Mouse (Mus musculus): ENCODE data around the gene Pld5.
"Not testable (repeated sequence)": the region's sequence is repeated elsewhere in the genome, so short reads cannot be mapped to it uniquely, and the experiment has no call there.

Gene Pld5

DNA sequence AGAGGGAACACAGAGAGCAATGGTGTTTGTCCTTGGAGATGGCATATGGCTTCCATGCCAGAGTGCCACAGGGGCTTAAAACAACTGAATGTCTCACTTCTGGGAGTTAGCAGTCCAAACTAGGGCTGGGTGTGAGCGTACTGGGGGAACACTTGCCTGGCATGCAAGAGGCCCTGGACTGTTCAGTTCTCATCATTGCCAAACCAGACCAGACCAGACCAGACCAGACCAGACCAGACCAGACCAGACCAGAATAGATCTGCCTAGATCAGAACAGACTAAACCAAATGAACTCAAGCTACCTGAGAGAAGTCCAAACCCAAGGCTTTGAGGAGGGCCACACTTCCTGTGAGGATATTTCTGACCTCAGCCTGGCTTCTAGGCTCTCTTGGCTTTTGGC, 228.7 kb downstream of the Pld5 start:
- DNase-seq (ENCODE audit: low read depth, low spot score), result no peak

DNA sequence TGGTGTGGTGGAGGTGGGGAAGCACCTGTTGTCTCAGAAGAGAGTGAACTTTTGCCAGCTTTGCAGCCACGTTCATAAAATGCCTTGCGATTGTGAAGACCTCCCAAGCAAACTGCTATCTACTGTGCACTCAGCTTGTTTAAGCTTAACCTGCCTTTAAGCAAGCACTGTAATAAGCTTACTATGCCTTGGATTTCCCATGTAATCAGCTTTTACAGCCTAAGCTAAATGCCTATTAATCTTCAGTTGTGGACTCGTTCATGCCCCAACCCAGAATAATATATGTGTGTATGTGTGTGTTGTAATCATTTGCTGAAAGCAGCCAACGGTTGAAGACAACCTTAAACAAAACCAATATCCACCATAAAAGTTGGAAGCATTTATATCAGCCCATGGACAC, 232.1 kb downstream of the Pld5 start:
- DNase-seq (ENCODE audit: low read depth, low spot score), result no peak

DNA sequence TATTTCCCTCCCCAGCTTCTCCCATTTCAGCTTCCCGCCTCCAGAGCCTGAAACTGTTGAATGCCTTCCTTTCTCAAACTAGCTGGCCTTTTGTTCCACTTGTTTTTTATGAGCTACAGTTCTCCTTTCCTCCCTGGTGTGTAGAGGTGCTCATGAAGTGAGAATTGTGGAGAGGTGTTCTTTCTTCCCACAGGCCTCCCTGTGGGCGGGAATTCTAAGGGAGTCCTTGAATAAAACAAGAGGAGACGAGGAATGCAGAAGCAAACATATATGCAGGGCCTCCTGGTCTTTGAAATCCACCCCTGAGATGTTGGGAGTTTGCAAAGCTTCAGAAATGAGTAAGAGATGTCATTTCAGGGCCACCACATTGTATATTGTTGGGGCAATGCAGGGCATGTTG, 235.2 kb downstream of the Pld5 start:
- DNase-seq (ENCODE audit: low read depth, low spot score), result no peak

DNA sequence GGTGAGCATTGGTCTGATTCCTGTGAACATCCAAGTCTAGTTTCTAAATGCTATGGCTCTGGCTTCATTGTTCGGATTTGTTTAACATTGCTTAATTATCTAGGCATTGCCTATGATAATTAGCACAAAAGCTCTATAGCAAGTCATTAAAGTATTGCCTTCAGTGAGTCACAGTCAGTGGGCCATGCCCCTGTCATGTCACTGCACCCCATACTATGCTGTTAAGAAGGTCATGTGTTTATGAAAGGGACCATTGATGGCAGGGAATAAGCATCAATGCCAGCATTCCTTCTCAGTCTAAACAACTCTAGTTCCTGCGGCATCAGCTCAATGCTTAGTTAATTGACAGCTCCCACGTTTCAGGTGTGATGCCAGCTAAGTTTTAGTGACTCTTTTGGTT, 239.1 kb downstream of the Pld5 start:
- DNase-seq (ENCODE audit: low read depth, low spot score), result no peak

DNA sequence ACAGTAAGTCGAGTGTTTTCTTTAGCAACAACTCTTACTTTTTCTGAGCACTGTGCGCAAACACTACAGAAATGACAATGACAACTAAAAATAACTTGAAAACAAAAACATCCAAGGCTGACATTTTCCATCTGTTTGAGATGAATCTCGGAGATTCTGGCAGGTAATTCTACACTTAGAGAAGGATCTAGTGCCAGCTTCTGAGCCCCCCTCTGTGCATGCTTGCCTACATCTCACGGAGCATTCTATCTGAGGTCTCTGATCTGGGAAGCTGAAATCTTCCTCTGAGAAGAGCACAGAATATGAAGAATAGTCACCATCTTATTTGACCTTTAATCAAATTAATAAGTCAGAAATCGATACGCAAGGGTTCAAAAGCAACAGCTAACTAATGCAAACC, 240.4 kb downstream of the Pld5 start:
- DNase-seq (ENCODE audit: low read depth, low spot score), result no peak

DNA sequence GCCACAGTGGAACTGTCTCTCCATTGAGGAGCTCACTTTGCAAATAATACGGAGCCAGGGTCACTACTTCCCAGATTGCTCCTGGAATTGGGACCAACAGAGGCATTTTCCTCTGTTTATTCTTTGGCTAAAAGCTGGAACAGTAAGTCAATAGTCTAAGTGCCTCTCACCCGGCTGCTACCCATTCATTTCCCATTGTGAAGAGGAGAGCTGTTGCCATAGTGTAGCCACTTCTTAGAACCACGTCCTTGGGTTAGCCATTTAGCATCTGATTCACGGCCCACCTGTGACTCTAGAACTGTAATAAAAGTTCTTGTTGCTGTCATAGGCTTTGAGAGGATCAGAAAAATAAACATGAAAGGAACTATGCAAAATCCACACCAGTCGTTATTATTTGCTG, 241.4 kb downstream of the Pld5 start:
- no peak for DNase-seq (ENCODE audit: low read depth, low spot score)

DNA sequence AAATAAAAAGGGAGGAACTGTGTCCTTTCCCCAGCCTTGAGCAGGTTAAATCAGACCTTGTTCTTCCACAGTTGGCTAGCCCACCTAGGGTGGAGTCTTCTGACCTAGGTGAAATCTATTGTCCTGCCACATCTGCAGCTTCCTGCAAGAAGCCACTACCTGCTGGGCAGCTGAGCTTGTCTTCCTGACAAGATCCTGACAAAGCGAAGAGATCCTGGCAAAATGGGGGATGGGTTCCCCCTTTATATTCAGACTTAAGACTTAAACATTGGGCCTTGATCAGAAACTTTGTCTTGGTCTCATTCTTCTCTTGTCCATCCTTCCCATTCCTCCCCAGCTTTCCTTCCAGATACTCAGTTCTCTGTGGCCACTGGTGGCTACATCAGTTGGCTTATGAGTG, 246.0 kb downstream of the Pld5 start:
- no peak for DNase-seq (ENCODE audit: low read depth, low spot score)

DNA sequence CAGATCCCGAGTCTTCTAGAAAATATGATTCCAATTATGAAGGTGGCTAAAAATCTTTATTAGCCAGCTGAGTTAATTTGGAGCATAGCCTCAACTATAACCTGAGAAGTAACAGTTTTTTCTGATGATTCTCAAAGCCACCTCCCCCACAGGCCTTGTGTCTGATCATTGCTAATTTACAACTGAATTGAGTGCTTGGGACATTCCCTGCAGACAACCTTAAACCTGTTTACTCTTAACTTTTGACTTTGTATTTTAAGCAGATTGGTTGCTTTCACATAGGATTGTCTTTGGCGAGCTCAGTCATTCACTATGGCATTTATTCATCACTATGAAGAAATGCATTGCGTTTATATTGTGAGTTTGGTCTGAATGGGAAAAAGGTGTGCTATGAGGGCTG, 246.7 kb downstream of the Pld5 start:
- no peak for DNase-seq (ENCODE audit: low read depth, low spot score)

DNA sequence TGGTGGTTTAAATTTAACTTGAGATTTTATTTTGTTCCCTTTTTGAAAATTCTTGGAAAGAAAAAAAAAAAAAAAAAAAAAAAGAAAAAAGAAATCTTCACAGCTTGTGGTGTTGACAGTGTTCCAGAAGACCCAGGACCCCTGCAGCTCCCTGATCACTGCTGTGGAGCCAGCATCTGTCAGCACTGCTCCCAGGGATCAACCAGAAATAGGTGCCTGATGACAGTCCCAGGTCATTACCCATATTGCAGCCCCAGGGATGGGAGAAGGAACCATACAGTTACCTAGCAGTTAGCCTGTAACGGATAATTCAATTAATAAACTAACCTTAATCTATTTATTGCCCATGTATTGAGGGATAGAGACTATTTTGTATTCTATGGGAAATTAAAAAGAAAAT, 250.6 kb downstream of the Pld5 start:
- no peak for DNase-seq (ENCODE audit: low read depth, low spot score)

DNA sequence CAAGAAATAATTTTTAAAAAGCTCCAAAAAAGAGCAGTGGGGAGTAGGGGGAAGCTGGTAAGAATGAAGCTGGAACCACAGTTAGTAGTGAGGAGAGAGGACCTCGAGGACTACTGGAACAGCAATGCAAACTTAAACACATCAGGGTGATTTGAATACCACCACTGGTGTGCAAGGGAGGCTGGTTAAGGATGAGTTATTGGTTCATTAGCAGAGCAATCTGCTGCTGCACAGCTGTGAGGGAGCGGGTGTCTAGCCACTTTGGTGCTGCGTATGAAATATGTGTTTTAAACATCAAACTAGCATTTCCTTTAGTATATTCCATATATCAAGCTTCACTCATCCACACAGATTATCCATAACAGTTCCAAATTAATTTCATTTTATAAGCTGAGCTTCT, 256.6 kb downstream of the Pld5 start:
- no peak for DNase-seq (ENCODE audit: low read depth, low spot score)

DNA sequence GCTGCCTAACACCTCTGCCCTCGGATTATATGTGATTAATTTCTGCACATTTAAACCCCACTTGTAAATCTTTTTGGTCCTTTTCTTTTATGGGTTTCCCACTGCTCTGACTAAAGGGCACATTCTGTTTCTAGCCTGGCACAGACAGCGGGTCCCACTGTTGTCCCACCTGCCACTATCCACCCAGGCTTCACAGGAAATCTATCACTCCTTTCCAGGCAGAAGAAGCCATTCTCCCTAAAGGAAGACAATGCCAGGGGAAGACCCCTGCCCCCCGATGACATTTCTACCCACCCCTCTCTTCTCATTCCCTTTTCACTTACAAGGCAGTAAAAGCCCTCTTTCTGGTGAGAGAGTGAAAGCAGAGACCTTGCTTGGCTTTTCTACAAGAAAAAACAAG, 259.0 kb downstream of the Pld5 start:
- no peak for DNase-seq (ENCODE audit: low read depth, low spot score)

DNA sequence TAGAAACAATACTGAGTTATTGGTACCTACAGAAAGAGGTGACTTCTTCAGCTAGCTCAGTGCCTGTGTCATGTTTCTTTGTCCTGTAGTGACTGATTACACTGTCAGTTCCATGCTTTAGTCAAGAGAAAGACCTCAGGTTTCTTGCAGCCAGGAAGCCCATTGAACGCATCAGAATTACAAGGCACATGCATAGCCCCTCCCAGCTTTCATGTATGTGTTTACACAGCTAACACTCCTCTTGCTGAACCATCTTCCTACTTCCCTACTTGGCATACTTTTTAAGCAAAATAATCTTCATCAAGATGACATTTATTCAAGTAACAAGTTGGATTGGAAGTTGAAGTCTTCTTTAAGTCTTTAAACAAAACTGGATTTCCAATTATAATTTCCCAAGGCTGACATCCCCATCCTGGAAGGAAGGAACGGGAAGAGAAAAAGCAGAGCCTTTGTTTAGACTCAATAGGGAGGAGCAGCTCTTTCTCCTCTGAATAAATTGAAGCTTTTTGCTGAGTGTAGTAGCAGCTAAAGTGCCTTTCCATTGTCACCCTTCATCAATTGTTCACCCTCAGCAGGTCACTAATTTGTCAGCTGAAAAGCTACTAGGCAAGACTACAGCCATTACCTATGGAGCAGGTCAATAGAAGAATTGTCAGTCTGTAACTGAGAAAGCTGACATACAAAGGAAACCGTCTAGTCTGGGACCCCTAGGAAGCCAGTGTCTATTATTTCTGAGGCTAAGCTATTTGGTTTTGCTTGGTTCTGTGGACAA, 261.4 kb downstream of the Pld5 start:
- DNase-seq (ENCODE audit: low read depth, low spot score), result no peak

DNA sequence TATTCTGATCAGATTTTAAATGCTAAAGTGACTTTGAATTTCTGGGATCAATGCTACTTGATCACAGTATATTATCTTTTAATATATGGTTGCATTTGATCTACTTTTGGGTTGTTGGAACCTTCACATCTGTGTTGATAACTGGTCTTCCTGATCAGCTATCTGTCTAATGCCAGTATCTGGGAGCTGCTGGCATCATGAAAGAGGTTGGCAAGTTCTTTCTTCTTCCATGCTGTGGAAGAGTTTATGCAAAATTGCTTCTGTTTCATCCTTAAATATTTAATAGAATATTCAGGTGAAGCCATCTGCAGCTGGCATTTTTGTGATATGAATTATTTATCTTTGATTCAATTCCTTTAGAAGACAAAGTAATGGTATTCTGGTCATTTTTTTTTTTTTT, 263.6 kb downstream of the Pld5 start:
- DNase-seq (ENCODE audit: low read depth, low spot score), result no peak

DNA sequence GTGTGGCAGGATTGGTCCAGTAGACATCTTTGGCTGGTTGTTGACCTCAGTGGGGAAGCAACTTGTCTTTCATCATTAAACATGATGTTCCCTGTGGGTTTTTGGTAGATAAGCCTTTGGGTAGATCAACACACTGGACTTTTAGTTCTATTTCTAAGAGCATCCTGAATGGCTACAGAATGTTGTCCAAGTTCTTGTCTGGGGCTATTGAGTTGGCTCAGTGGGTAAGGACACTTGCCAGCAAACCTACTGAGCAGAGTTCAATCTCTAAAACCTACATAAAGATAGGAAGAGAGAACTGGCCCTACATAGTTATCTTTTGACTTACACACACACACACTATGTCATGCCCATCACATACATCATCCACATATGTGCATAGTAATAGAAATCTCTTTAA, 264.0 kb downstream of the Pld5 start:
- no peak for DNase-seq (ENCODE audit: low read depth, low spot score)

DNA sequence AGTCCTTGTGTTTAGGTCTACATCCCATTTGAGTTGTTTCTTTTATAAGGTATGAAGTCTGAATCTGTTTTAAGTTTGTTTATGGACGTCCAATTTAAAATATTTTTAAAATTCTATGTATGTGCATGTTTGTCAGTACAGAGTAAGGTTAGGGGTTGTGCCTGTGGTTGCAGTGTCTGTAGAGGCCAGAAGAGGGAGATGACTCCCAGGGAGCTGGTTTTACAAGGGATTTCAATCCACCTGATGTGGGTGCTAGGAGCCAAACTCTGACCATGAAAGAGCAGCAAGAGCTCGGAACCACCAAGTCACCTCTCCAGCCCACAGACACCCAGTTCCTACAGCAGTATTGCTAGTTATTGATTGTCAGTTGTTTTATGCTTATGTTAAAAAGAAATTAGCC, 266.7 kb downstream of the Pld5 start:
- no peak for DNase-seq (ENCODE audit: low read depth, low spot score)

DNA sequence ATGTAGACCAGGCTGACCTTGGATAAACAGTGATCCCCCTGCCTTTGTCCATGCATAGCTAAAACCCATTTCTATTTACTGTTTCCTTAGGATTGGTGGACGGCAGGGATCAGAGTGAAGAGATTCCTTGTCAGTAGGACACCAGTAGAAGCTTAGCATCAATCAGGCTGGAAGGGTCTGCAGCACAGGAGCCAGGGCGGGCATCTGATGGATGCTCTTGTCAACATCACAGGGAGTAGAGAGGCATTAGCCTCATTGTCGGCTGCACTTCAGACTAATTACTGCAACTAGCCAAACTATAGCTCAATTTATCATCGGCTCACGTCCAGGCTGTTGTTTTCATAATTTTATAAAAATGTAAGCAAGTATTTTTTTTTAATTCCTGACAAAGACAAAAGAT, 274.5 kb downstream of the Pld5 start:
- no peak for DNase-seq (ENCODE audit: low read depth, low spot score)

DNA sequence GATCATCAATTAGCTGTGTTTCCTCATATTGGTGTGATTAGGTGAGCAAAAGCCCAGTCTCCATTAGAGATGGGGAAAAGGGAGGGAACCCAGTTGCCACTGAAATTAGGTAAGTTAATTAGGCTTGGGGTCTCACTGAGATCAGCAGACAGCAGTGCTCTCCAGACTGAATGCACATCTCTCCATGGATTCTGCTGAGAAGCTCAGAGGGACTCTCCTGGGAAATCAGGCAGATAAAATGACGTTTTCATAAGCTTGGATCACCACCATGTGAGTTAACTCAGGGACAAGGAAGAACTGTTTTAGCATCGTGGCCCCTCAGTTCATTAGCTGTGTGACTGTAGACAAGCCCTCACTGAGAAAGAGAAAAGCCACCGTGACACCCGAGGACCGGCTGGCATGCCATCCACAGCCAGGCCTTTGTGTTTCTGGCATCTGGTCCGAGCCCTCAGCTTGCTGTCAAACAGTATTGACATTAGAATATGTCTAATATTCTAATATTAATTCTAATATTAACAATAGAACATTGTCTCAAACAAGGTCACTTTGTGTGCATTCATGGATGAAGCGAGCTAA, 277.9 kb downstream of the Pld5 start:
- DNase-seq (ENCODE audit: low read depth, low spot score), result no peak

DNA sequence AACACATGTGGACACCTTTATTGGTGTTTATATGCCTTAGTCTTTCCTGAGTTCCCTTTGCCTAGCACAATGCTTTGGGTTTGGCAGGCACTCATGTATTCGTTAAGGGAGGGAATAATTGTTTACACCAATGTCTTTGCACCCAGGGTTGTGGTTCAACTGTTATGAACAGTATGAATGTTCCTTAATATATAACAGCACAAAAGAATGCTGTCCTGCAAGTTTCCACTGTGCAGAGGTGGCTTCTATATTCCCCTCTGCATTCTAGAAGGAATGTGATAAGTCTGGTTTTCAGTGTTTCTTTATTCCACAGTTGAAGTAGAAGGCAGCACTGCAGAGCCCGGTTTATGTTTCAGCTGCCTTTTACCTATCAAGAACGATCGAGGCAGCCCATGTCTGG, 286.2 kb downstream of the Pld5 start:
- DNase-seq (ENCODE audit: low read depth, low spot score), result no peak

DNA sequence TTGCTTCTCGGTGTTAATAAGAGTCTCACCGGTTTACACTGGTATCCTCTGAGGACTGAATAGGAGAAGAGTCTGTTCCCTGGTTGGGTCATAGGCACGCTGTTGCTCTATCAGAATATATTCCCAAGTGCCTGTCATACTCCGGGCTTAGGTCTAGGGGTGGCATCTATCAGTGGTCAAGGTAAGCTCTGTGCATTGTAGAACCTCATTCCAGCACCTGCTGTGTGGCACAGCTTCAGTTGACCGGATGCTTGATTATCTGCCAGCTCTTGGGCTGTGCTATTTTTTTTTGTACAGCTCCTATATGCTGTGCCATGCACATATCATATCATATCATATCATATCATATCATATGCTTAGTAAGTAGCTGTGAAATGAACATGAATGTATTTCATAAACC, 286.7 kb downstream of the Pld5 start:
- no peak for DNase-seq (ENCODE audit: low read depth, low spot score)

DNA sequence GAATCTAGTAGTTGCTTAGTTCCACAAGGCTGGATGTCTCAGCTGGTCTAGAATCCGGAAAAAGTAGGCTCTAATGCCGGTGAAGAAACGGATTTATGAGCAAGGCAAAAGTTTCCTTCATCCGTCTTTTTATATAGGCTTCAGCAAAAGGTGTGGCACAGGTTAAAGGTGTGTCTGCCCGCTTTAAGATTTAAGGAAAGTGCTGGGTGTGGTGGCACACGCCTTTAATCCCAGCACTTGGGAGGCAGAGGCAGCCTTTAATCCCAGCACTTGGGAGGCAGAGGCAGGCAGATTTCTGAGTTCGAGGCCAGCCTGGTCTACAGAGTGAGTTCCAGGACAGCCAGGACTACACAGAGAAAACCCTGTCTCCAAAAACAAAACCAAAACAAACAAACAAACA, 296.1 kb downstream of the Pld5 start, which contains the start of gene Rbm8a2:
Gene Rbm8a2 (minus strand): TSS at position 101 of the 400 bp plus-strand sequence.
- not testable (repeated sequence) for DNase-seq (ENCODE audit: low read depth, low spot score)

DNA sequence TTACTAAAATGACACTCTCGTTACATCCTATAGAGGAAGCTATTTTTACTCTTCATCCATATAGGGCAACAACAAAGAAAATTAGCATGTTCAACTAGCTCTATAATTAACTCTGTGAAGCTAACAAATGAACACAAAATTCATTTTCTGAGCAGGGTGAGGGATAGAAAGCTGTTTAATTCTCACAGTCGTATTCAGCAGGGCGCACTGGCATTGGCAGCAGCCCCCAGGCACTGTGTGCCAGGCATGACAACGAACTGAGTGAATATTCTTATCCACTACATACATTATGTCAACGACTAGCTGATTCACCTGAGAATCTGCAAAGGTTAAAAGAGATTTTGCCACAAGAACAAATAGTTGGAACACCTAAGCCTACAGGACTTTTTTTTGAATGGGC, 304.4 kb downstream of the Pld5 start:
- DNase-seq (ENCODE audit: low read depth, low spot score), result no peak

DNA sequence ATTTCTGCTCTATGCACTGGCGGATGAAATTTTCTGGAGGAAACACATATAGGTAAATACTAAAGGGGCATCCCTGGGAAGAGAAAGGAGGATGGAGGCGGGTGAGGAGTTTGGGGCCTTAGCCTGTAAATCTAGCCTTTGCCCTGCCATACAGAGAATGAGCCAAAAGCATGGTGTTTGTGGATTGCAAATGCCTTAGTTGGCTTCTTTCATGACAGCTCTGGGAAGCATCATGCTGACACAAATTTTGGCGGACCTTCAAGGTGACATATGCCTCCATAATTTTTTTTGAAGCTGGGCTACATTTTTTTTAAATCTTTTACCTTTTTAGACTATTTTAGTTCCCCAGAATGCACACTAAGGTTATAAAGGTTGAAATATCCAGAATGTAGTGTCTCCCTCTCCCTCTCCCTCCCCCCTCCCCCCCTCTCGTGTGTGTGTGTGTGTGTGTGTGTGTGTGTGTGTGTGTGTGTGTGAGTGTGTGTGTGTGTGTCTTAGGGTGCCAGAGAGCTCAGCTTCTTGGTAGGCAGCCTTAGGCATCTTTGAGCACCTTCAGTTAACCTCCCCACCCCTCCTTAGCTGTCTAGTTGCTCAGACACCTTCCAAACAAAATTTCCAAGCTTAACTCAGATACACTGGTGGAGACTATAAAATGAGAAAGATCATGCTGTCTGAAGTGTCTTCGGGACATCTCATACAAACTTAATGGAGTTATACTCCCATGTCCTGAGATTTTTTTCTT, 307.9 kb downstream of the Pld5 start:
- no peak for DNase-seq (ENCODE audit: low read depth, low spot score)

DNA sequence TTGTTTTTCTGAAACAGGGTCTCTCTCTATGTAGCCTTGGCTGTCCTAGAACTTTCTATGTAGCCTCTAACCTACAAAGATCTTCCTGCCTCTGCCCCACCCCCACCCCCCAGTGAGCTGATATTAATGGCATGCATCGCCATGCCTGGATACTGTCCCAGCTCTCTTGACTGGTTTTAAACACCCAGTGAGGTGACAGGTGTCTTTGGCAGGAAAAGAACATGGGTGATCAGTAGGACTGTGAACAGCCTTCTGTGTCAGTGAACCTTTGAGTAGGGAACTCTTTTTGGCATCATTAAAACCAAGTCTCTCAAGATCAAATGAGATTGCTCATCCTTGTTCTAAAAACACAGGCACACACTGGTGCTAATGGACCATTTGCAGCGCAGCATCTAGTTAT, 313.3 kb downstream of the Pld5 start:
- no peak for DNase-seq (ENCODE audit: low read depth, low spot score)
